Mouse (Mus musculus) lung, postnatal 0 days (tissue): ENCODE data around the gene Gnpda2.

Source experiments
- CTCF ChIP-seq: IDR thresholded peaks from 2 replicates; pipeline ENCODE4 v1.5.1; 2016; ENCODE audit warnings: antibody characterized with exemption, mild to moderate bottlenecking
- EP300 ChIP-seq: IDR thresholded peaks from 2 replicates; pipeline ENCODE4 v1.6.1; 2016; ENCODE audit warnings: antibody characterized with exemption, mild to moderate bottlenecking, control low read depth

DNA sequence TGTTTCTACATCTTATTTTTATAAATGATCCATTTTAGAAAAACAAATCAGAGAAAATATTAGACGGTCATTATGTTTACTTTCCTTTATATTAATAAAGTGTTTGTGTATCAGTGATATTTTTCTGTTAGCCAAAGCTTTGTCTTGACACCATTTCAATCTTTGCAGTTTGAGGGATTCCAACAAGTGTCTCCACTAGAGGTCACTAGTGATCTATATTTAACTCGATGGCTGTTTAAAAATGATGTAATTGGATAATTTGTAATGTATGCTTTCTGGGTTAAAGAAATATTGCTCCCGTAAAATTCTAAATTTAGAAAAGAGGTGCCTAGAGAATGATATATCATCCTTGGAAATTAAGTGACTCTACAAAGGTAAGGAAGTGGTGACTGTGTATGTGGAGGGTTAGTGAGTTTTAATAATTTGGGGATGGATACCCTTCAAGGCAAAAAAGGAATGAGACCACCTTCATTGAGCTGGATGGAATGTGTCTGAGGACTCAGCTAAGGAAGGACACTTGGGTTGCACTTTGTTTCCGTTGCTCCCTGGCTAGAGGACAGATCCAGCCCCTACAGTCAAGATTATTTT lies 21.2 kb upstream of the Gnpda2 start:
- TF ChIP-seq CTCF = peak; percentile 56
- no peak for TF ChIP-seq EP300
